Mouse (Mus musculus): ENCODE data around the gene Rtp1. TPM values are rescaled to one million over a fixed set of nuclear protein-coding genes. Genes with fewer than 3 reads are reported as not detected.

Gene Rtp1
- total and polyA plus RNA-seq, 3 experiments, result 0.05 TPM; not detected in 2

- ATAC-seq (ENCODE audit: extremely low read depth, insufficient number of reproducible peaks, low FRiP score, poor library complexity, severe bottlenecking) (no peak), DNase-seq (ENCODE audit: low spot score) (no peak)
- H3K4me3 ChIP-seq (ENCODE audit: low read depth, low read length), result no peak overlapping the region
Observed at GRCm38 (mm10) chr16:23423825-23424224, 5.1 kb upstream of the Rtp1 start.

GRCm38 (mm10) chr16:23427701-23428100, 1.2 kb upstream of the Rtp1 start:
- no peak for ATAC-seq (ENCODE audit: extremely low read depth, insufficient number of reproducible peaks, low FRiP score, poor library complexity, severe bottlenecking)
- Histone ChIP-seq H3K9me3 (replicated peaks) (peaks cover 8% of the 10 kb centered on the region), H3K27me3 (ENCODE audit: insufficient read depth, low read length) (peaks cover 6% of the 10 kb centered on the region; the same call in 1 of the 2 replicates), H3K4me3 (ENCODE audit: low read depth, low read length) (no peak overlapping the region), H3K4me1 (ENCODE audit: insufficient read depth, low read depth, low read length) (no peaks in the 10 kb centered on the region), H3K36me3 (replicated peaks) (no peaks in the 10 kb centered on the region)
- TF ChIP-seq POLR2AphosphoS5 (IDR thresholded peaks at IDR 0.05; ENCODE audit: insufficient replicate concordance, low read depth, low read length) (no peak), GATA1 (IDR thresholded peaks at IDR 0.05; ENCODE audit: borderline replicate concordance, low read length) (no peak)
- DNase-seq (ENCODE audit: low spot score), result no peak

More at GRCm38 (mm10) chr16:23423825-23424224, 5.1 kb upstream of the Rtp1 start:
- Histone ChIP-seq H3K4me1 (ENCODE audit: insufficient read depth, low read depth, low read length) (no peaks in the 10 kb centered on the region), H3K36me3 (replicated peaks) (no peaks in the 10 kb centered on the region), H3K9me3 (replicated peaks) (no peaks in the 10 kb centered on the region), H3K27me3 (ENCODE audit: insufficient read depth, low read length) (no peaks in the 10 kb centered on the region)
- TF ChIP-seq GATA2 (IDR thresholded peaks at IDR 0.05; ENCODE audit: borderline replicate concordance, low read depth, low read length), result no peak
- no peak for TF ChIP-seq CTCF (IDR thresholded peaks at IDR 0.05; ENCODE audit: low read depth, low read length)
- no peak for TF ChIP-seq POLR2AphosphoS5 (IDR thresholded peaks at IDR 0.05; ENCODE audit: insufficient replicate concordance, low read depth, low read length)
- no peak for TF ChIP-seq GATA1 (IDR thresholded peaks at IDR 0.05; ENCODE audit: borderline replicate concordance, low read length)
- no peak for TF ChIP-seq TAL1 (conservative IDR thresholded peaks at IDR 0.05; ENCODE audit: low read depth, low read length)

- Histone ChIP-seq H3K4me1 (ENCODE audit: insufficient read depth, low read depth, low read length) (no peaks in the 10 kb centered on the region), H3K27me3 (ENCODE audit: insufficient read depth, low read length) (peaks cover 6% of the 10 kb centered on the region; the same call in 1 of the 2 replicates), H3K9me3 (replicated peaks) (peaks cover 8% of the 10 kb centered on the region), H3K4me3 (ENCODE audit: low read depth, low read length) (no peak overlapping the region), H3K36me3 (replicated peaks) (no peaks in the 10 kb centered on the region)
- DNase-seq (ENCODE audit: low spot score) (no peak), ATAC-seq (ENCODE audit: extremely low read depth, insufficient number of reproducible peaks, low FRiP score, poor library complexity, severe bottlenecking) (no peak)
- no peak for TF ChIP-seq POLR2AphosphoS5 (IDR thresholded peaks at IDR 0.05; ENCODE audit: insufficient replicate concordance, low read depth, low read length)
- no peak for TF ChIP-seq GATA2 (IDR thresholded peaks at IDR 0.05; ENCODE audit: borderline replicate concordance, low read depth, low read length)
- no peak for TF ChIP-seq CTCF (IDR thresholded peaks at IDR 0.05; ENCODE audit: low read depth, low read length)
- TF ChIP-seq GATA1 (IDR thresholded peaks at IDR 0.05; ENCODE audit: borderline replicate concordance, low read length), result no peak
- TF ChIP-seq TAL1 (conservative IDR thresholded peaks at IDR 0.05; ENCODE audit: low read depth, low read length), result no peak
Observed at GRCm38 (mm10) chr16:23429991-23430390, 1.1 kb downstream of the Rtp1 start.

- no peaks in the 10 kb centered on the region for H3K36me3 ChIP-seq (replicated peaks)
- TF ChIP-seq POLR2AphosphoS5 (IDR thresholded peaks at IDR 0.05; ENCODE audit: insufficient replicate concordance, low read depth, low read length), result no peak
- no peak for TF ChIP-seq TAL1 (conservative IDR thresholded peaks at IDR 0.05; ENCODE audit: low read depth, low read length)
- TF ChIP-seq GATA2 (IDR thresholded peaks at IDR 0.05; ENCODE audit: borderline replicate concordance, low read depth, low read length), result no peak
- no peak for TF ChIP-seq GATA1 (IDR thresholded peaks at IDR 0.05; ENCODE audit: borderline replicate concordance, low read length)
- TF ChIP-seq CTCF (IDR thresholded peaks at IDR 0.05; ENCODE audit: low read depth, low read length), result no peak
- no peaks in the 10 kb centered on the region for H3K4me1 ChIP-seq (ENCODE audit: insufficient read depth, low read depth, low read length)
- DNase-seq (ENCODE audit: low spot score) (no peak), ATAC-seq (ENCODE audit: extremely low read depth, insufficient number of reproducible peaks, low FRiP score, poor library complexity, severe bottlenecking) (no peak)
- no peaks in the 10 kb centered on the region for H3K27me3 ChIP-seq (ENCODE audit: insufficient read depth, low read length)
- 0 out of 2 replicates have a peak, but pooled peaks cover 3% of the 10 kb centered on the region for H3K9me3 ChIP-seq (replicated peaks)
- H3K4me3 ChIP-seq (ENCODE audit: low read depth, low read length), result no peak overlapping the region
Observed at GRCm38 (mm10) chr16:23437404-23438166, 8.7 kb downstream of the Rtp1 start.

GRCm38 (mm10) chr16:23444231-23444630, 15.3 kb downstream of the Rtp1 start:
- ATAC-seq (ENCODE audit: extremely low read depth, insufficient number of reproducible peaks, low FRiP score, poor library complexity, severe bottlenecking) (no peak), DNase-seq (ENCODE audit: low spot score) (no peak)
- Histone ChIP-seq H3K9me3 (replicated peaks) (peaks cover 9% of the 10 kb centered on the region), H3K4me3 (ENCODE audit: low read depth, low read length) (no peak overlapping the region), H3K36me3 (replicated peaks) (no peaks in the 10 kb centered on the region), H3K27me3 (ENCODE audit: insufficient read depth, low read length) (no peaks in the 10 kb centered on the region), H3K4me1 (ENCODE audit: insufficient read depth, low read depth, low read length) (no peaks in the 10 kb centered on the region)
- TF ChIP-seq CTCF (IDR thresholded peaks at IDR 0.05; ENCODE audit: low read depth, low read length) (no peak), POLR2AphosphoS5 (IDR thresholded peaks at IDR 0.05; ENCODE audit: insufficient replicate concordance, low read depth, low read length) (no peak), GATA2 (IDR thresholded peaks at IDR 0.05; ENCODE audit: borderline replicate concordance, low read depth, low read length) (no peak), GATA1 (IDR thresholded peaks at IDR 0.05; ENCODE audit: borderline replicate concordance, low read length) (no peak), TAL1 (conservative IDR thresholded peaks at IDR 0.05; ENCODE audit: low read depth, low read length) (no peak)

- no peaks in the 10 kb centered on the region for H3K36me3 ChIP-seq (replicated peaks)
- no peaks in the 10 kb centered on the region for H3K27me3 ChIP-seq (ENCODE audit: insufficient read depth, low read length)
- H3K4me1 ChIP-seq (ENCODE audit: insufficient read depth, low read depth, low read length), result no peaks in the 10 kb centered on the region
- no peak for TF ChIP-seq GATA2 (IDR thresholded peaks at IDR 0.05; ENCODE audit: borderline replicate concordance, low read depth, low read length)
- DNase-seq (ENCODE audit: low spot score) (no peak), ATAC-seq (ENCODE audit: extremely low read depth, insufficient number of reproducible peaks, low FRiP score, poor library complexity, severe bottlenecking) (no peak)
- no peak overlapping the region for H3K4me3 ChIP-seq (ENCODE audit: low read depth, low read length)
- H3K9me3 ChIP-seq (replicated peaks), result no peaks in the 10 kb centered on the region
Observed at GRCm38 (mm10) chr16:23449946-23450345, 21.0 kb downstream of the Rtp1 start.
